ENCODE assay signal across 14 mouse cellular contexts in genomic region chr16:62942418-62943410, GRCm38 (mm10).
DNase-seq lines count a peak whose midpoint lies in the region; ATAC-seq and TF ChIP-seq lines count a peak whose summit lies in the region.
"Had no signal": no experiment of that assay in that cellular context is flagged by ENCODE, and none has a peak within 500 bp of the region (broad histone marks: within the 10 kb centered on the region; RNA-seq: fewer than 3 reads in every experiment).

No protein-coding gene starts in this region.

- no peak overlapping the region for H3K4me3 ChIP-seq in embryonic facial prominence, embryonic 11.5 days (ENCODE audit: low read depth, low read length)
- H3K4me3 ChIP-seq in embryonic facial prominence, embryonic 10.5 days: no peak overlapping the region
- H3K4me3 ChIP-seq in kidney, embryonic 16.5 days (ENCODE audit: low read length): no peak overlapping the region
- no peak overlapping the region for H3K4me3 ChIP-seq in limb, embryonic 14.5 days (replicated peaks; ENCODE audit: low read length)
- H3K4me3 ChIP-seq: liver, embryonic 13.5 days had no signal

- no peaks in the 10 kb centered on the region for H3K27me3 ChIP-seq in embryonic facial prominence, embryonic 11.5 days (ENCODE audit: control insufficient read depth, insufficient read depth, low read length)
- no peaks in the 10 kb centered on the region for H3K27me3 ChIP-seq in embryonic facial prominence, embryonic 10.5 days (replicated peaks; ENCODE audit: low read depth, poor library complexity, severe bottlenecking)
- H3K27me3 ChIP-seq in kidney, embryonic 16.5 days (ENCODE audit: insufficient read depth, low read length): no peaks in the 10 kb centered on the region
- H3K27me3 ChIP-seq in Patski: peaks cover 4% of the 10 kb centered on the region
- no peaks in the 10 kb centered on the region for H3K27me3 ChIP-seq in limb, embryonic 14.5 days (ENCODE audit: control insufficient read depth, insufficient read depth, low read length)
- H3K27me3 ChIP-seq: liver, embryonic 13.5 days had no signal

- in situ Hi-C loops in Patski (cut with MboI; ENCODE audit: low pct_unique_long_range_greater_than_20kb): loop anchor here (10.0 kb wide), 1 partner anchor 1802 kb away; no protein-coding TSS in a partner anchor

- H3K36me3 ChIP-seq in embryonic facial prominence, embryonic 11.5 days (replicated peaks; ENCODE audit: control insufficient read depth, insufficient read depth, low read depth, low read length): no peaks in the 10 kb centered on the region
- no peaks in the 10 kb centered on the region for H3K36me3 ChIP-seq in embryonic facial prominence, embryonic 10.5 days (replicated peaks)
- H3K36me3 ChIP-seq in kidney, embryonic 16.5 days (ENCODE audit: insufficient read depth, low read length): no peaks in the 10 kb centered on the region
- H3K36me3 ChIP-seq in limb, embryonic 14.5 days (ENCODE audit: control insufficient read depth, insufficient read depth, low read length): no peaks in the 10 kb centered on the region
- H3K36me3 ChIP-seq: liver, embryonic 13.5 days had no signal

- H3K4me1 ChIP-seq in embryonic facial prominence, embryonic 11.5 days (ENCODE audit: control insufficient read depth, insufficient read depth, low read length): no peaks in the 10 kb centered on the region
- peaks cover 7% of the 10 kb centered on the region; the same call in 1 of the 2 replicates for H3K4me1 ChIP-seq in embryonic facial prominence, embryonic 10.5 days
- H3K4me1 ChIP-seq in kidney, embryonic 16.5 days (ENCODE audit: insufficient read depth, low read length): no peaks in the 10 kb centered on the region
- H3K4me1 ChIP-seq in limb, embryonic 14.5 days (ENCODE audit: control insufficient read depth, insufficient read depth, low read length): peaks cover 9% of the 10 kb centered on the region; the same call in 1 of the 2 replicates
- H3K4me1 ChIP-seq: liver, embryonic 13.5 days had no signal

- no peak for TF ChIP-seq CTCF in Patski (IDR thresholded peaks at IDR 0.05)

- POLR2A ChIA-PET in Patski (lab: Charles Lee): no interaction called here

- DNase-seq in embryonic facial prominence, embryonic 11.5 days (ENCODE audit: low spot score): peak; percentile 28
- DNase-seq in embryonic facial prominence, embryonic 10.5 days (ENCODE audit: low spot score): no peak
- DNase-seq in kidney, adult 18-20 months: no peak
- DNase-seq in Patski (ENCODE audit: low read depth, low spot score): peak; percentile 10
- DNase-seq in limb, embryonic 14.5 days (ENCODE audit: low spot score): peak; percentile 42
- DNase-seq in ovary, postnatal 14 days (ENCODE audit: low spot score): no peak
- DNase-seq in frontal cortex, adult 2 months (ENCODE audit: extremely low spot score in 1 of 2, low spot score in 1 of 2): no peak
- DNase-seq: adrenal gland, postnatal 14 days; heart, adult 18-20 months; kidney, postnatal 14 days; liver, embryonic 13.5 days; thymus, postnatal 36 days had no signal

- no peak overlapping the region for H3K27ac ChIP-seq in embryonic facial prominence, embryonic 11.5 days (replicated peaks; ENCODE audit: low read depth, low read length)
- H3K27ac ChIP-seq in embryonic facial prominence, embryonic 10.5 days (replicated peaks): no peak overlapping the region
- H3K27ac ChIP-seq in kidney, embryonic 16.5 days (ENCODE audit: low read length): no peak overlapping the region
- H3K27ac ChIP-seq in limb, embryonic 14.5 days (replicated peaks; ENCODE audit: low read depth, low read length): no peak overlapping the region
- H3K27ac ChIP-seq: liver, embryonic 13.5 days had no signal

- no peak for ATAC-seq in embryonic facial prominence, embryonic 11.5 days (replicated peaks; ENCODE audit: insufficient number of reproducible peaks, low FRiP score, low TSS enrichment, low read depth)
- ATAC-seq in kidney, embryonic 16.5 days (ENCODE audit: low FRiP score, low TSS enrichment): no peak; the same call in 1 of the 2 replicates
- ATAC-seq in Patski: no peak
- no peak for ATAC-seq in limb, embryonic 14.5 days (ENCODE audit: low FRiP score, low read depth)
- ATAC-seq: midbrain, embryonic 16.5 days had no signal

- TF ChIP-seq POLR2A in limb, embryonic 14.5 days (IDR thresholded peaks at IDR 0.05; ENCODE audit: borderline replicate concordance, extremely low read depth, insufficient read depth, insufficient read length): no peak

- H3K9me3 ChIP-seq in embryonic facial prominence, embryonic 11.5 days (replicated peaks; ENCODE audit: control insufficient read depth, low read length): no peaks in the 10 kb centered on the region
- H3K9me3 ChIP-seq in embryonic facial prominence, embryonic 10.5 days: no peaks in the 10 kb centered on the region
- H3K9me3 ChIP-seq in kidney, embryonic 16.5 days (ENCODE audit: low read length): no peaks in the 10 kb centered on the region; the same call in 1 of the 2 replicates
- H3K9me3 ChIP-seq in limb, embryonic 14.5 days (ENCODE audit: control insufficient read depth, low read length): peaks cover 10% of the 10 kb centered on the region; the same call in 1 of the 2 replicates
- H3K9me3 ChIP-seq: liver, embryonic 13.5 days had no signal

- CTCF ChIA-PET in Patski (lab: Charles Lee): no interaction called here

- WGBS in embryonic facial prominence, embryonic 11.5 days: 68% methylated on average over 16 of the region's 16 CpGs
- WGBS in embryonic facial prominence, embryonic 10.5 days: 76% methylated on average over 16 of the region's 16 CpGs
- 33% methylated on average over 16 of the region's 16 CpGs for WGBS in kidney, embryonic 16.5 days
- 19% methylated on average over 16 of the region's 16 CpGs for WGBS in limb, embryonic 14.5 days

- H3K9ac ChIP-seq in embryonic facial prominence, embryonic 11.5 days (replicated peaks; ENCODE audit: low read length): no peak overlapping the region
- H3K9ac ChIP-seq in kidney, embryonic 16.5 days (replicated peaks; ENCODE audit: low read length): no peak overlapping the region
- no peak overlapping the region for H3K9ac ChIP-seq in limb, embryonic 14.5 days (ENCODE audit: low read depth, low read length, severe bottlenecking)
- H3K9ac ChIP-seq: liver, embryonic 13.5 days had no signal

- no peak overlapping the region for H3K4me2 ChIP-seq in embryonic facial prominence, embryonic 11.5 days (ENCODE audit: low read depth, low read length)
- H3K4me2 ChIP-seq in kidney, embryonic 16.5 days (replicated peaks; ENCODE audit: low read depth, low read length): 0 out of 2 replicates have a peak overlapping the region, but pooled peaks have one; percentile 16
- no peak overlapping the region; the same call in 1 of the 2 replicates for H3K4me2 ChIP-seq in limb, embryonic 14.5 days (replicated peaks; ENCODE audit: low read depth, low read length, severe bottlenecking)
- H3K4me2 ChIP-seq: liver, embryonic 13.5 days had no signal

Comparison
In these comparisons a context has a peak if more than half of its experiments do, and no peak if none do; other contexts are left out.
1. DNase-seq: peak in embryonic facial prominence, embryonic 11.5 days (single experiment), Patski (single experiment) and limb, embryonic 14.5 days (single experiment); none in embryonic facial prominence, embryonic 10.5 days (single experiment), kidney, adult 18-20 months (single experiment), ovary, postnatal 14 days (single experiment) and frontal cortex, adult 2 months (0 of 2).